Mouse (Mus musculus) heart, postnatal 0 days (tissue): Measurements from ENCODE around the gene Tmem116.

Source experiments
- CTCF ChIP-seq: IDR thresholded peaks from 2 replicates; pipeline ENCODE4 v1.5.1; 2016; ENCODE audit warnings: antibody characterized with exemption, control low read depth, low read depth
- EP300 ChIP-seq: IDR thresholded peaks from 2 replicates; pipeline ENCODE4 v1.6.1; 2016; ENCODE audit warnings: antibody characterized with exemption, low read depth

- TF ChIP-seq CTCF (no peak), EP300 (no peak)
Measured at GRCm38 (mm10) chr5:121450476-121450875, 1.2 kb upstream of the Tmem116 start.
